Mouse (Mus musculus) MEL (cell line): ENCODE measurements at regions not wholly inside any gene's neighbourhood (a gene's known extent, or its start where the extent isn't known, plus 50 kb on each side); places are given as distances from the start of the nearest gene placed in this dataset.

Experiments
- DNase-seq: peaks from one replicate; pipeline ENCODE4 v3.0.0; 2011; ENCODE audit warnings: low read depth, low spot score
- H3K27ac ChIP-seq: 2 replicates; pipeline ENCODE4 v1.5.1; 2012; ENCODE audit warnings: low read depth, mild to moderate bottlenecking, control low read depth, low read length, moderate library complexity; ENCODE audit not compliant: control insufficient read depth
- H3K27me3 ChIP-seq, 2 experiments: fragments of 150-350 bp in 1 of 2; sonication (generic) in 1 of 2; 2 replicates each; pipeline ENCODE4 v1.6.1; 2012; ENCODE audit warnings: low read length in 2 of 2, mild to moderate bottlenecking in 2 of 2, improper control_type of control experiment in 1 of 2, moderate library complexity in 1 of 2; ENCODE audit not compliant: insufficient read depth in 2 of 2, control insufficient read depth in 1 of 2
- H3K36me3 ChIP-seq, 2 experiments: 2 replicates each; pipeline ENCODE4 v1.6.1; 2012 to 2014; ENCODE audit warnings: low read length in 2 of 2, improper control_type of control experiment in 1 of 2, inconsistent platforms in 1 of 2, mild to moderate bottlenecking in 1 of 2; ENCODE audit not compliant: insufficient read depth in 2 of 2, control insufficient read depth in 1 of 2
- H3K4me1 ChIP-seq, 2 experiments: fragments of 150-350 bp in 1 of 2; sonication (generic) in 1 of 2; 2 replicates each; pipeline ENCODE4 v1.6.1; 2012; ENCODE audit warnings: low read length in 2 of 2, improper control_type of control experiment in 1 of 2, mild to moderate bottlenecking in 1 of 2; ENCODE audit not compliant: insufficient read depth in 2 of 2, control insufficient read depth in 1 of 2
- H3K4me3 ChIP-seq, 2 experiments: fragments of 150-350 bp in 1 of 2; sonication (generic) in 1 of 2; 2 replicates each; pipeline ENCODE4 v1.5.1; 2012; ENCODE audit warnings: low read depth in 2 of 2, low read length in 2 of 2, mild to moderate bottlenecking in 2 of 2, moderate library complexity in 2 of 2, control low read depth in 1 of 2, improper control_type of control experiment in 1 of 2; ENCODE audit not compliant: control insufficient read depth in 1 of 2, insufficient read depth in 1 of 2
- H3K79me2 ChIP-seq: 2 replicates; pipeline ENCODE4 v1.6.1; 2012; ENCODE audit warnings: mild to moderate bottlenecking, low read length, moderate library complexity; ENCODE audit not compliant: control insufficient read depth, poor library complexity, insufficient read depth
- H3K9ac ChIP-seq: 2 replicates; pipeline ENCODE4 v1.6.1; 2012; ENCODE audit warnings: low read depth, mild to moderate bottlenecking, control low read depth, low read length, moderate library complexity; ENCODE audit not compliant: control insufficient read depth, poor library complexity, severe bottlenecking
- H3K9me3 ChIP-seq: fragments of 150-350 bp; sonication (generic); replicated peaks from 2 replicates; pipeline ENCODE4 v1.6.1; 2012; ENCODE audit warnings: mild to moderate bottlenecking, low read length, improper control_type of control experiment, moderate library complexity; ENCODE audit not compliant: insufficient read depth
- CHD1 ChIP-seq: IDR thresholded peaks from 2 replicates; pipeline ENCODE4 v1.6.1; 2012; ENCODE audit warnings: low read depth, mild to moderate bottlenecking, inconsistent platforms, low read length, improper control_type of control experiment
- E2F4 ChIP-seq: IDR thresholded peaks from 2 replicates; pipeline ENCODE4 v1.6.1; 2011; ENCODE audit warnings: low read depth, low read length, improper control_type of control experiment, borderline replicate concordance
- ELF1 ChIP-seq: IDR thresholded peaks from 2 replicates; pipeline ENCODE4 v1.6.1; 2014; ENCODE audit warnings: low read depth, mild to moderate bottlenecking, inconsistent platforms, low read length, improper control_type of control experiment, moderate library complexity
- GABPA ChIP-seq: IDR thresholded peaks from 2 replicates; pipeline ENCODE4 v1.6.1; 2012; ENCODE audit warnings: low read depth, mild to moderate bottlenecking, inconsistent platforms, low read length, improper control_type of control experiment, moderate library complexity
- GATA1 ChIP-seq: IDR thresholded peaks from 2 replicates; pipeline ENCODE4 v1.6.1; 2011; ENCODE audit warnings: low read depth, low read length, improper control_type of control experiment
- JUND ChIP-seq: IDR thresholded peaks from 2 replicates; pipeline ENCODE4 v1.6.1; 2011; ENCODE audit warnings: low read depth, mild to moderate bottlenecking, improper control_type of control experiment, low read length
- MAX ChIP-seq: IDR thresholded peaks from 2 replicates; pipeline ENCODE4 v1.6.1; 2011; ENCODE audit warnings: low read length, improper control_type of control experiment
- MAZ ChIP-seq: IDR thresholded peaks from 2 replicates; pipeline ENCODE4 v1.6.1; 2012; ENCODE audit warnings: low read depth, mild to moderate bottlenecking, inconsistent platforms, low read length, improper control_type of control experiment
- MEF2A ChIP-seq: IDR thresholded peaks from 2 replicates; pipeline ENCODE4 v1.6.1; 2014; ENCODE audit warnings: low read depth, mild to moderate bottlenecking, inconsistent platforms, low read length, improper control_type of control experiment; ENCODE audit not compliant: poor library complexity, insufficient replicate concordance, severe bottlenecking; ENCODE audit errors: extremely low read depth
- MXI1 ChIP-seq: IDR thresholded peaks from 2 replicates; pipeline ENCODE4 v1.6.1; 2011; ENCODE audit warnings: mild to moderate bottlenecking, low read depth, low read length, improper control_type of control experiment
- MYB ChIP-seq: IDR thresholded peaks from 2 replicates; pipeline ENCODE4 v1.6.1; 2011; ENCODE audit warnings: mild to moderate bottlenecking, low read depth, low read length, improper control_type of control experiment
- MYC ChIP-seq: IDR thresholded peaks from 2 replicates; pipeline ENCODE4 v1.6.1; 2011; ENCODE audit warnings: low read depth, mild to moderate bottlenecking, low read length, improper control_type of control experiment, moderate library complexity
- NRF1 ChIP-seq: IDR thresholded peaks from 2 replicates; pipeline ENCODE4 v1.6.1; 2014; ENCODE audit warnings: low read depth, mild to moderate bottlenecking, inconsistent platforms, low read length, improper control_type of control experiment, moderate library complexity; ENCODE audit not compliant: poor library complexity, insufficient read depth, severe bottlenecking
- POLR2A ChIP-seq, 2 experiments: IDR thresholded peaks; 2 replicates each; pipeline ENCODE4 v1.6.1; 2011 to 2012; ENCODE audit warnings: low read length in 2 of 2, mild to moderate bottlenecking in 2 of 2, control low read depth in 1 of 2, improper control_type of control experiment in 1 of 2, low read depth in 1 of 2, moderate library complexity in 1 of 2; ENCODE audit not compliant: control insufficient read depth in 1 of 2, insufficient read depth in 1 of 2, poor library complexity in 1 of 2
- POLR2AphosphoS5 ChIP-seq: IDR thresholded peaks from 2 replicates; pipeline ENCODE4 v1.6.1; 2012; ENCODE audit warnings: low read depth, borderline replicate concordance, mild to moderate bottlenecking, inconsistent platforms, low read length, moderate library complexity, mixed read lengths
- RAD21 ChIP-seq: IDR thresholded peaks from 2 replicates; pipeline ENCODE4 v1.6.1; 2011; ENCODE audit warnings: mild to moderate bottlenecking, low read depth, low read length, improper control_type of control experiment
- RCOR1 ChIP-seq: IDR thresholded peaks from 2 replicates; pipeline ENCODE4 v1.6.1; 2012; ENCODE audit warnings: low read depth, mild to moderate bottlenecking, inconsistent platforms, low read length, improper control_type of control experiment
- TBP ChIP-seq: IDR thresholded peaks from 2 replicates; pipeline ENCODE4 v1.8.0; 2011; ENCODE audit warnings: low read depth, low read length, improper control_type of control experiment
- TCF12 ChIP-seq: IDR thresholded peaks from 2 replicates; pipeline ENCODE4 v1.6.1; 2014; ENCODE audit warnings: low read depth, mild to moderate bottlenecking, inconsistent platforms, low read length, improper control_type of control experiment, moderate library complexity
- UBTF ChIP-seq: IDR thresholded peaks from 2 replicates; pipeline ENCODE4 v1.6.1; 2012; ENCODE audit warnings: low read depth, mild to moderate bottlenecking, inconsistent platforms, low read length, improper control_type of control experiment, moderate library complexity, borderline replicate concordance; ENCODE audit not compliant: insufficient read depth
- ZKSCAN1 ChIP-seq: IDR thresholded peaks from 2 replicates; pipeline ENCODE4 v1.6.1; 2012; ENCODE audit warnings: low read depth, mild to moderate bottlenecking, inconsistent platforms, low read length, improper control_type of control experiment, moderate library complexity

GRCm38 (mm10) chr1:154104006-154104600, 96.9 kb upstream of the Zfp648 start:
- Histone ChIP-seq H3K4me1 (no peaks in the 10 kb centered on the region), H3K79me2 (no peaks in the 10 kb centered on the region), H3K36me3 (no peaks in the 10 kb centered on the region), H3K4me3 (no peak overlapping the region), H3K27me3 (no peaks in the 10 kb centered on the region), H3K9me3 (no peaks in the 10 kb centered on the region), H3K9ac (no peak overlapping the region), H3K27ac (no peak overlapping the region)
- no peak for DNase-seq
- TF ChIP-seq RAD21 (no peak), UBTF (no peak), MYC (no peak), TCF12 (no peak), MEF2A (no peak), NRF1 (no peak), E2F4 (no peak), GATA1 (no peak), CHD1 (no peak), POLR2AphosphoS5 (no peak), ZKSCAN1 (no peak), GABPA (no peak), MXI1 (no peak), MYB (no peak), MAZ (no peak), JUND (no peak)

GRCm38 (mm10) chr1:154104779-154105178, 96.2 kb upstream of the Zfp648 start:
- Histone ChIP-seq H3K4me1 (no peaks in the 10 kb centered on the region), H3K4me3 (no peak overlapping the region), H3K9me3 (no peaks in the 10 kb centered on the region), H3K27me3 (no peaks in the 10 kb centered on the region), H3K36me3 (no peaks in the 10 kb centered on the region), H3K9ac (no peak overlapping the region), H3K27ac (no peak overlapping the region), H3K79me2 (no peaks in the 10 kb centered on the region)
- no peak for DNase-seq
- no peak for TF ChIP-seq E2F4
- no peak for TF ChIP-seq TCF12
- TF ChIP-seq RCOR1: no peak
- TF ChIP-seq POLR2A (IDR thresholded peaks at IDR 0.05; ENCODE audit: control insufficient read depth in 1 of 2, insufficient read depth in 1 of 2, low read depth in 1 of 2, low read length in 2 of 2, poor library complexity in 1 of 2): no peak
- no peak for TF ChIP-seq MAX
- TF ChIP-seq ELF1: no peak
- TF ChIP-seq RAD21: no peak
- TF ChIP-seq TBP: no peak
